Mouse (Mus musculus) liver, embryonic 13.5 days (tissue): ENCODE results near the gene Lamc2. TPM values are rescaled to one million over a fixed set of nuclear protein-coding genes. Genes with fewer than 3 reads are reported as not detected.

ENCODE experiments used
- ATAC-seq: fragments of 200-750 bp; cut with Nextera tagmentation; 2 replicates; pipeline ENCODE4 v1.8.0; 2017; ENCODE audit warnings: low read depth, mild to moderate bottlenecking, moderate number of reproducible peaks, moderate library complexity
- DNase-seq: peaks from one replicate; pipeline ENCODE4 v3.0.0; 2022
- H3K27ac ChIP-seq: fragments of 300-500 bp; sonication (generic); 2 replicates; pipeline ENCODE4 v1.5.1; 2015; ENCODE audit warnings: moderate library complexity, mild to moderate bottlenecking, inconsistent platforms
- H3K27me3 ChIP-seq: fragments of 300-500 bp; sonication (generic); 2 replicates; pipeline ENCODE4 v1.6.1; 2015; ENCODE audit warnings: mild to moderate bottlenecking, inconsistent platforms
- H3K36me3 ChIP-seq: fragments of 300-500 bp; sonication (generic); 2 replicates; pipeline ENCODE4 v1.6.1; 2015; ENCODE audit warnings: mild to moderate bottlenecking, inconsistent platforms
- H3K4me1 ChIP-seq: fragments of 300-500 bp; sonication (generic); replicated peaks from 2 replicates; pipeline ENCODE4 v1.6.1; 2015; ENCODE audit warnings: inconsistent platforms
- H3K4me2 ChIP-seq: fragments of 300-500 bp; sonication (generic); 2 replicates; pipeline ENCODE4 v1.6.1; 2015; ENCODE audit warnings: inconsistent platforms, mild to moderate bottlenecking, moderate library complexity
- H3K4me3 ChIP-seq: fragments of 300-500 bp; sonication (generic); replicated peaks from 2 replicates; pipeline ENCODE4 v1.5.1; 2015; ENCODE audit warnings: mild to moderate bottlenecking, inconsistent platforms
- H3K9ac ChIP-seq: fragments of 300-500 bp; sonication (generic); 2 replicates; pipeline ENCODE4 v1.6.1; 2015; ENCODE audit warnings: mild to moderate bottlenecking, inconsistent platforms
- H3K9me3 ChIP-seq: fragments of 300-500 bp; sonication (generic); replicated peaks from 2 replicates; pipeline ENCODE4 v1.6.1; 2016; ENCODE audit warnings: inconsistent platforms
- WGBS: fragments of 180-500 bp; shearing (Covaris S2); methylation state at CpG from one replicate; pipeline ENCODE4 v1.1.7; 2015; ENCODE audit not compliant: insufficient replicate concordance; 5-methylcytosine and 5-hydroxymethylcytosine counted together
- polyA plus RNA-seq: library from polyadenylated mRNA; unstranded; fragments of >200 nt; fragmentation: Nextera tagmentation; extraction: Ambion mirVana; gene quantifications from 2 replicates; pipeline ENCODE4 v1.2.1, GENCODE M21; 2015

Lamc2 gene
- polyA plus RNA-seq, 1 experiment from 2014 or later, result 0.16 TPM

DNA sequence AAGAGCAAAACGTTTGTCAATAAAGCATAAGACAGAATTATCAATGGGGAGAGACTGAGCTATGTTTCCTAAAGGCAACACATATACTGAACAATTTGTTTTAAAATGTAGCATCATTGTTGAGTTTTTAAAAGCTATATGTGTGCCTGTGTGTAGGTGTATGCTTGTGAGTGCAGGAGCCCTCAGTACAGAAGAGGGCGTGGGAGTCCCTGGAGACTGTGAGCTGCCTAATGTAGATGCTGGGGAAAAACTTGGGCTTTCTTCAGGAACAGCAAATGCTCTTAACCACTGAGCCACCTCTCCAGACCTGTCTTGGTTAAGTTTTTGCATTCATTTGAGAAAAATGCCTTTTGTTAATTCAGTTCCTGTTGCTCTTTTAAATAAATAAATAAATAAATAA, 24.0 kb upstream of the Lamc2 start:
- WGBS, result 55% methylated on average over 2 of the region's 2 CpGs
- Histone ChIP-seq H3K36me3 (no peaks in the 10 kb centered on the region), H3K4me2 (no peak overlapping the region), H3K4me1 (no peaks in the 10 kb centered on the region), H3K9me3 (no peaks in the 10 kb centered on the region), H3K27ac (no peak overlapping the region), H3K27me3 (no peaks in the 10 kb centered on the region), H3K9ac (no peak overlapping the region), H3K4me3 (no peak overlapping the region)
- DNase-seq, result no peak
- ATAC-seq, result no peak

DNA sequence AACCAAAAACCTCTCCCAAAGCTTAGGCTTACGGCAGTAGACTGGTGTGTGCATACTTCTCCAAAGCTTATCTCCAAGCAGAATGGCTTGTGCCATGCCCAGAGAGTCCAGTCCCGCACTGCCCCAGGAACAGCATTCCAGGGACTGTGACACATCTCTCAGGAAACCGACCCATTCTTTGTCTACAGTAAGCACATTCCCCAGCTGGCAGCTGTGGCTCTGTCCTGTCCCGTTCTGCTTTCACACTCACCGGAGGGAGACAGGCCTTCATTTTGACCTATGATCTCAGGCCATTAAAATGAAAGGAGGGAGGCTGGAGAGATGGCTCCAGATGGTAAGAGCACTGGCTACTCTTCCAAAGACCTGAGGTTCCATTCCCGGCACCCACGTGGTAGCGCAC, 15.9 kb upstream of the Lamc2 start:
- Histone ChIP-seq H3K4me1 (no peaks in the 10 kb centered on the region), H3K9ac (no peak overlapping the region), H3K4me3 (no peak overlapping the region), H3K4me2 (no peak overlapping the region), H3K27ac (no peak overlapping the region), H3K36me3 (no peaks in the 10 kb centered on the region), H3K27me3 (no peaks in the 10 kb centered on the region), H3K9me3 (no peaks in the 10 kb centered on the region)
- ATAC-seq (no peak), DNase-seq (no peak)
- 56% methylated on average over 8 of the region's 8 CpGs for WGBS

DNA sequence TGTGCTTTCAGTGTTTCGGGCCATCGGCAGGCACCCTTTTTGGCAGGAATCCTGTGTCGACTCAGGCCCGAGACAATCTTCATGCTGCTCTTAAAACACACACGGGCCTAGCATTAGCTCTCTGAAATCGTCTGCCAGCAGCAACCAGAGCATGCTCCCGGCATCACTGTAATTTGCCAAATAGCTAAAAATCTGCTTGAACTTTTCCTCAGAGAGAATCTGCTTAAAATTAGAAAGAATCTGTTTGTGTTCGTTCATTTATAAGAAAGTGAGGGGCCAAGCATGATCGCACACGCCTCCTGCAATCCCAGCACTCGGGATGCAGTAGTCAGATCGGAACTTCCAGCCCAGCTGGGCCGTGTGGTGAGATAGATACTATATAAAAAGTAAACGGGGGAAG, 15.2 kb upstream of the Lamc2 start:
- H3K27me3 ChIP-seq, result no peaks in the 10 kb centered on the region
- H3K36me3 ChIP-seq, result no peaks in the 10 kb centered on the region
- no peaks in the 10 kb centered on the region for H3K4me1 ChIP-seq
- no peaks in the 10 kb centered on the region for H3K9me3 ChIP-seq
- ATAC-seq (no peak), DNase-seq (no peak)
- H3K9ac ChIP-seq, result no peak overlapping the region
- H3K4me3 ChIP-seq, result no peak overlapping the region
- no peak overlapping the region for H3K27ac ChIP-seq
- 51% methylated on average over 14 of the region's 14 CpGs for WGBS
- no peak overlapping the region for H3K4me2 ChIP-seq

DNA sequence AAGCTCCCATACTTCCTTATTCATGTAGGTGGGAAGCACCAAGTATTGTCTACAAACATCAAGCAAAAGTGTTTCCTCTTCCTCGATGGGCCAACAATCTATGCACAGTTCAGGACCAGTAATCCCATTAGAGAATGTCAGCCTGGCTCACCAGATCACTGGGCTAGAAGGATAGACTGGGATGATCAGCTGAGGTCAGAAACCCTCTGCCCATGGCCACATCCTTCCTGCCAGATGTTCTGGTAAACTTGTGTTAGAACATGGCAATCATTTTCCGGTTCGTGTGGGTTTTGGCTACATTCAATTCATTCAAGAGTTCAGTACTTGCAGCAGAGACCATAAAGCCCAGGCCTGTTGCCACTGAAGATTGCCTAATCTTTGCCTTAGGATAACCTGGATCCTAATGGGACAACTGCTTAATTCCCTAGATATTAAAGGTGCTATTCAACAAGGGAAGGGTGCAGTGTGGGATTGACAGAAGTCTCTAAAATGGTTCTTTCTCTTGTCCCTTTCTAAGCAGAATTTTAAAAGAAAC, 11.1 kb upstream of the Lamc2 start:
- no peak overlapping the region for H3K4me3 ChIP-seq
- ATAC-seq (no peak), DNase-seq (no peak)
- H3K4me2 ChIP-seq, result no peak overlapping the region
- H3K9me3 ChIP-seq, result no peaks in the 10 kb centered on the region
- no peak overlapping the region for H3K9ac ChIP-seq
- H3K36me3 ChIP-seq, result no peaks in the 10 kb centered on the region
- H3K27me3 ChIP-seq, result no peaks in the 10 kb centered on the region
- no peak overlapping the region for H3K27ac ChIP-seq
- 16% methylated on average over 3 of the region's 3 CpGs for WGBS
- no peaks in the 10 kb centered on the region for H3K4me1 ChIP-seq

DNA sequence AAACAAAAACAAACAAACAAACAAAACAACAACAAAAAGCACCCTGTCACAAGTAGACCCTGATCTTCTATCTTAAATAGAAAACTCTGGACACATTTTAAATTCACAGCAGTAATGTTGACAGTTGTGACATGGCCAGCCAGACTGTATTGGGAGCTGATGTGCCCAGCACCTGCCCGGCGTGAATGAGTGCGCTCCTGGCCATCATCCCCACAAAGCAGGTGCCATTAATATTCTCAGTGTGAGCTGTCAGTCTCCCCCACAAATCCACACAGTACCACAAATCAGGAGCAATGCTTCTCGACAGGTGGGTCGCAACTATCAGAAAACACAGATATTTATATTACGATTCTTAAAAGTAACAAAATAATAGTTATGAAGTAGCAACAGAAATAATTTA, 6.7 kb upstream of the Lamc2 start:
- H3K4me1 ChIP-seq, result no peaks in the 10 kb centered on the region
- H3K9ac ChIP-seq, result no peak overlapping the region
- H3K36me3 ChIP-seq, result no peaks in the 10 kb centered on the region
- no peak overlapping the region for H3K4me3 ChIP-seq
- no peak for ATAC-seq
- no peak for DNase-seq
- WGBS, result 75% methylated on average over 6 of the region's 6 CpGs
- no peak overlapping the region for H3K4me2 ChIP-seq
- no peak overlapping the region for H3K27ac ChIP-seq
- no peaks in the 10 kb centered on the region for H3K9me3 ChIP-seq
- peaks cover 11% of the 10 kb centered on the region for H3K27me3 ChIP-seq

DNA sequence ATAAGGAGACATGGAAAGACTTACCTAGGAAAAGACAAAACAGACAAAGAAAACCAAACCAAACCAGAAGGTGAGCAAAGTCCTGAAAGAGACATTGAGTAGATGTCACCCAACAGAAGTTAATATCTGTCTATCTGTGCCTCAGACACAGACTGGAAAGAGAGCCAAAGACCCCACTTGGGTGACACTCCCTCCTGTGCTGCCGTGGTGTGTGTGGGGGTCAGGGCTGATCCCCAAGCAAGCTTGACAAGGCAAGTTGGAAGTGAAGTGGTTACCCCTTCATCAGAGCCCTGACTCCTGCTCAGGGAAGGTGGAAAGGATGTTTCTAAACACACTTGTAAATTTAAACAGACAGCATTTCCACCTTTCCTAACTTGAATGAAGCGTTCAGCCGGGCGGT, 6.1 kb upstream of the Lamc2 start:
- 79% methylated on average over 4 of the region's 4 CpGs for WGBS
- no peak overlapping the region for H3K27ac ChIP-seq
- H3K9ac ChIP-seq, result no peak overlapping the region
- ATAC-seq (no peak), DNase-seq (no peak)
- no peaks in the 10 kb centered on the region for H3K4me1 ChIP-seq
- peaks cover 15% of the 10 kb centered on the region for H3K27me3 ChIP-seq
- no peak overlapping the region for H3K4me2 ChIP-seq
- H3K4me3 ChIP-seq, result no peak overlapping the region
- no peaks in the 10 kb centered on the region for H3K36me3 ChIP-seq
- no peaks in the 10 kb centered on the region for H3K9me3 ChIP-seq

DNA sequence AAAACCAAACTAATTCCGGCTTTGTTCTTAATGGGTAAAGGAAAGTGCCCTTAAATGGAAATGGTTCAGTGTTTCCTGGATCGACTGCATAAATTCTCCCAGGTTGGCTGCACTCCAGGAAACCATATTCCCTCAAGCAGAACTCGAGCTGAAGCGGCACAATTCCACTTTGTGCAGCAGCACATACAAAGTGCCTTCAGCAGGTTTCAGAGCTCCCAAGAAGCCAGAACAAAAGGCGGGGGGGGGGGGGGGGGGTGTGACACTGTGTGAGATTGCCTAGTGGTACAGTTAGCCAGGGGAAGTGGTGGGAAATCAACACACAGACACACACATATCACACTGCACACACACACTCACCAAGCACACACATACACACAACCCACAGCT, 5.7 kb upstream of the Lamc2 start:
- ATAC-seq, result no peak
- 37% methylated on average over 5 of the region's 5 CpGs for WGBS

DNA sequence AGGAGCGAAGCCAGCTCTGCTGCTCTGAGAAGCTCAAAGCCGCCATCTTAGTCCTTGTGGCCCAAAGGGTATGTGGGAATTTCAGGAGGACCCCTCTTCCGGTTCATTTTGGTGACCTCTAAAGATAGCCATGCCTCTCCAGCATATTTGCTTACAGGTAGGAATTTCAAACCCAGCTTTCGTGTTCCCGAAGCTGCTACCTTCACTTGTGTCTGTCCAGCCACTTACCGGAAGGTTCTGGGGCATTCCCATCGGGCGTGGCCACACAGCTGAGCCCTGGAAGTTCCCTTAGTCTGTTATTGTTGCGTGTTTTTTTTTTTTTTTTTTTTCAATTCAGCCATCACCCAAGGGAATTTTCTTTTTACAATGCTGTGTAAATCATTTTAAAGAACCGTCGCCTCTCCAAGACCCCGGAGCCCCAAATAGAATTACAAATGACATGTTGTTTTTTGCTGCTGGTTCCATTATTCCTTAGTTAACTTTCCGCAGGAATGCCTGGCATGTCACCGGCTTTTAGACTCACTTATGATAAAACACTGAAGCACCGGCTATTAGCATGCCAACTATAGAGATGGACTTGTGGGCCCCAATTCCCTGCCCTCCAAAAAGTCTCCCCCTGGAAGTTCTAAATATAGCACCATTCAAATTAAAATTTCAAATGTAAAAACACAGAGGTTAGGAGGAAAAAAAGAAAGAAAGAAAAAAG, 5.1 kb upstream of the Lamc2 start:
- no peaks in the 10 kb centered on the region for H3K36me3 ChIP-seq
- no peak overlapping the region for H3K9ac ChIP-seq
- DNase-seq (no peak), ATAC-seq (no peak)
- no peaks in the 10 kb centered on the region for H3K4me1 ChIP-seq
- H3K4me2 ChIP-seq, result no peak overlapping the region
- WGBS, result 77% methylated on average over 15 of the region's 15 CpGs
- no peaks in the 10 kb centered on the region for H3K9me3 ChIP-seq
- no peak overlapping the region for H3K4me3 ChIP-seq
- no peak overlapping the region for H3K27ac ChIP-seq
- peaks cover 24% of the 10 kb centered on the region for H3K27me3 ChIP-seq

More for the DNA sequence above, 5.7 kb upstream of the Lamc2 start:
- no peaks in the 10 kb centered on the region for H3K9me3 ChIP-seq
- H3K27ac ChIP-seq, result no peak overlapping the region
- no peak overlapping the region for H3K4me3 ChIP-seq
- DNase-seq, result no peak
- no peak overlapping the region for H3K9ac ChIP-seq
- H3K36me3 ChIP-seq, result no peaks in the 10 kb centered on the region
- H3K4me2 ChIP-seq, result no peak overlapping the region
- no peaks in the 10 kb centered on the region for H3K4me1 ChIP-seq
- peaks cover 19% of the 10 kb centered on the region for H3K27me3 ChIP-seq

DNA sequence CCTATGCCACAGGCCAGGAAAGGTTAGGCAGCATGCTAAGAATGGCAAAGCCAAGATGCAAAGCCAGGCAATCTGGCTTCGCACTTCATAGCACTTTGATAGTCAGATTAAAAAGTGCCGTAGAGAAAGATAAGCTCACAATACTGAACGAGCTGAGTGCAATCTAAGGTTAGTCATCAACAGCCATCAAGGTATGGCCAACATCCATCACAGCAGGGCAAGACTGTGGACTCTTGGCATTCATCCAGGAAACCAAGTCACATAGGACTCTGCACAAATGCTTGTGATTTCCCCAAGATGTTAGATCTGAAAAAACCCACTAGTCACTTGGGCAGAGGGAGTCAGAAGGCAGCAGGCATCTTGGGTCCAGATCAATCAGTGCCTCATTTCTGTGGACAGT, 1.8 kb upstream of the Lamc2 start:
- Histone ChIP-seq H3K9ac (no peak overlapping the region), H3K27me3 (peaks cover 50% of the 10 kb centered on the region), H3K4me3 (no peak overlapping the region), H3K27ac (no peak overlapping the region), H3K9me3 (no peaks in the 10 kb centered on the region), H3K36me3 (no peaks in the 10 kb centered on the region), H3K4me1 (no peaks in the 10 kb centered on the region), H3K4me2 (no peak overlapping the region)
- 56% methylated on average over 3 of the region's 3 CpGs for WGBS
- ATAC-seq (no peak), DNase-seq (no peak)

DNA sequence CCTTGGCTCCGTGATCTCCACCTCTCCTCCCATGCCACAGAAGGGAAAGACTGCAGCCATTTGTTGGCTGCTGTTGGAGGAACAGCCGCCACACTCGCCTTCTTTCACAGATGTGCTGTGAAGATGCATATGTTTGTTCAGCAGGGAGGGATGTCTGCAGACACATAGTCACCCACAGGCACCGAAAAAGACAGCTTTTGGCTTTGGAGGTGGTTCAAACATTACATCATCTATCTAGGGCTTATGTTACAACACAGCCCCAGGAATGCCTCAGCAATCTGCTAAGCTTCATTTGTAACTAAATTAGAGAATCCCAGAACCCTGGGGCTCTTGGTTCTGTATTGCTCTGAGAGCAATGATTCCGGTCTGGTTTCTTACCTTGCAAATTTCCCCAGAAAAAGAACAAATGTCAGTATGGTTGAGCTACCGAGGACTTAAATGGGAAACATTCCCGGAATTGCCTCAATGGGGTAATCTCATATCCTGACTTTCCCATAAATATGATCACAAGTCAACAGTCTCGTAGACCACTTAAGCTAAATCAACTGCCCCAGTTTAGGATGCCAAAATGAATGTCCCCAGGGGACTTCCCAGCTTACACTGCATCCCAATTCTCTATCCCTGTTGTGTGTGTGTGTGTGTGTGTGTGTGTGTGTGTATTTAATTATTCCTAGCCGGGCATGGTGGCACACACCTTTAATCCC, 5.5 kb downstream of the Lamc2 start:
- H3K27ac ChIP-seq, result no peak overlapping the region
- H3K9ac ChIP-seq, result no peak overlapping the region
- 47% methylated on average over 9 of the region's 9 CpGs for WGBS

DNA sequence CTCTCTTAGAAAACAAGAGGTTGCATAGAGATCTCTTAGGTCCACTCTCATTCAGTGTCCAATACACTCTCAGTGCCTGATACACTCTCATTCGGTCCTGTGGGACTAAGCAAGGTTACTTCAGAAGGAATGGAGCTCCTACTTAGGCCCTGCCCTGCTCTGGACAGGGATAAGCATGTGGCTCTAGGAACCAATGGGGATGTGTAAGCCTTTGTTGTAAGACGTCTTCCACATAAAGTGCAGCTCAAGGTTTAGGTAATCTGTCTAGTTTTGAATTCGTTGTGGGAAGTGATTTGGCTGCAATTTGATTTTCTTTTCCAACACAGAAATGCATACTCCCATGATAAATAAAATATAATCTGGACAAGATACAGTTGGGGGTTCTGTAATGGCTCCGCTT, 6.1 kb downstream of the Lamc2 start:
- H3K4me2 ChIP-seq, result no peak overlapping the region
- H3K27me3 ChIP-seq, result peaks cover 14% of the 10 kb centered on the region
- H3K27ac ChIP-seq, result no peak overlapping the region
- no peaks in the 10 kb centered on the region for H3K9me3 ChIP-seq
- H3K9ac ChIP-seq, result no peak overlapping the region
- no peaks in the 10 kb centered on the region for H3K36me3 ChIP-seq
- ATAC-seq (no peak), DNase-seq (no peak)
- WGBS, result 60% methylated on average over 4 of the region's 4 CpGs
- no peaks in the 10 kb centered on the region for H3K4me1 ChIP-seq
- H3K4me3 ChIP-seq, result no peak overlapping the region

More for the DNA sequence above, 5.5 kb downstream of the Lamc2 start:
- Histone ChIP-seq H3K36me3 (no peaks in the 10 kb centered on the region), H3K4me3 (no peak overlapping the region), H3K9me3 (no peaks in the 10 kb centered on the region), H3K4me1 (no peaks in the 10 kb centered on the region), H3K4me2 (no peak overlapping the region), H3K27me3 (peaks cover 19% of the 10 kb centered on the region)
- DNase-seq (no peak), ATAC-seq (no peak)

DNA sequence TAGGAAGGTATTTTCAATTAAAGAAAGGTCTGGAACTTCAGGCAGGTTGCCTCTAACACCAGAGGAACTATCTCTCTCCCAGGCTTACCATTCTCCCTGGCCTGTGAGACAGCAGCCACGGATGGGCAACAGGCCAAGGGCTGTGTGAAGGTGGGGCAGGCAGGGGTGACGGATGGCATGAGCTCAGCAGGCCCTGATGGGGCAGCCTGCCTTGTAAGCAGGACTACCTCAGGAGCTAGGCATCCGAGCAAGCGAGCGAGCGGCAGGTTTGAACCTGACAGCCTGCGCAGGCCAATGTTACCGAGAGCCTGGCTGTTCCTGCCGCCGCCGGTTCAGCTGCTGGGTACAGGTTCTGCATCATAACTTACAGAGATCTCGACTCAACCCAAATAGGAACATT, 11.4 kb downstream of the Lamc2 start:
- ATAC-seq, result no peak
- WGBS, result 58% methylated on average over 12 of the region's 12 CpGs
- DNase-seq, result no peak
- H3K4me1 ChIP-seq, result no peaks in the 10 kb centered on the region
- H3K4me2 ChIP-seq, result no peak overlapping the region
- no peak overlapping the region for H3K9ac ChIP-seq
- no peaks in the 10 kb centered on the region for H3K36me3 ChIP-seq
- no peak overlapping the region for H3K4me3 ChIP-seq
- H3K27ac ChIP-seq, result no peak overlapping the region
- no peaks in the 10 kb centered on the region for H3K9me3 ChIP-seq
- H3K27me3 ChIP-seq, result no peaks in the 10 kb centered on the region
